Mouse (Mus musculus): ENCODE results near the gene Ctsc. TPM values are rescaled to one million over a fixed set of nuclear protein-coding genes. Genes with fewer than 3 reads are reported as not detected.
"Not testable (repeated sequence)": the region's sequence is repeated elsewhere in the genome, so short reads cannot be mapped to it uniquely, and the experiment has no call there.

Gene Ctsc
- polyA plus RNA-seq, 2 experiments: 14.5 to 60.7 TPM

GRCm38 (mm10) chr7:88244462-88244861, 33.4 kb upstream of the Ctsc start:
- H3K4me3 ChIP-seq (ENCODE audit: insufficient read depth in 1 of 2, low read depth in 2 of 2, low read length in 2 of 2): no peak overlapping the region
- ATAC-seq (ENCODE audit: insufficient read depth): no peak

GRCm38 (mm10) chr7:88250380-88250779, 27.5 kb upstream of the Ctsc start:
- WGBS (ENCODE audit: insufficient replicate concordance): 20% methylated on average over 2 of the region's 2 CpGs
- H3K27ac ChIP-seq; H3K9ac ChIP-seq (replicated peaks); DNase-seq (ENCODE audit: low read depth in 3 of 3, low spot score in 3 of 3); H3K27me3 ChIP-seq (ENCODE audit: control insufficient read depth, insufficient read depth, low read length); H3K36me3 ChIP-seq (replicated peaks; ENCODE audit: control insufficient read depth, insufficient read depth, low read depth); ATAC-seq (ENCODE audit: insufficient read depth); H3K9me3 ChIP-seq (ENCODE audit: control insufficient read depth, low read length); H3K4me3 ChIP-seq (ENCODE audit: insufficient read depth in 1 of 2, low read depth in 2 of 2, low read length in 2 of 2); H3K4me1 ChIP-seq (replicated peaks; ENCODE audit: control insufficient read depth in 2 of 2, insufficient read depth in 2 of 2, low read length in 1 of 2); H3K4me2 ChIP-seq (ENCODE audit: low read depth): not testable (repeated sequence)

More at GRCm38 (mm10) chr7:88244462-88244861, 33.4 kb upstream of the Ctsc start:
- Histone ChIP-seq H3K27me3 (ENCODE audit: control insufficient read depth, insufficient read depth, low read length) (no peaks in the 10 kb centered on the region), H3K27ac (no peak overlapping the region), H3K9ac (replicated peaks) (no peak overlapping the region), H3K4me2 (ENCODE audit: low read depth) (no peak overlapping the region), H3K36me3 (replicated peaks; ENCODE audit: control insufficient read depth, insufficient read depth, low read depth) (no peaks in the 10 kb centered on the region), H3K4me1 (replicated peaks; ENCODE audit: control insufficient read depth in 2 of 2, insufficient read depth in 2 of 2, low read length in 1 of 2) (no peaks in the 10 kb centered on the region), H3K9me3 (ENCODE audit: control insufficient read depth, low read length) (no peaks in the 10 kb centered on the region)
- DNase-seq (ENCODE audit: low read depth in 3 of 3, low spot score in 3 of 3): no peak
- TF ChIP-seq EP300 (IDR thresholded peaks at IDR 0.05; ENCODE audit: low read depth) (no peak), CTCF (IDR thresholded peaks at IDR 0.05; ENCODE audit: low read depth) (no peak)

- no peaks in the 10 kb centered on the region for H3K4me1 ChIP-seq (replicated peaks; ENCODE audit: control insufficient read depth in 2 of 2, insufficient read depth in 2 of 2, low read length in 1 of 2)
- no peak for DNase-seq (ENCODE audit: low read depth in 3 of 3, low spot score in 3 of 3)
- H3K9ac ChIP-seq (replicated peaks): no peak overlapping the region
- 8% methylated on average over 1 of the region's 1 CpGs for WGBS (ENCODE audit: insufficient replicate concordance)
- H3K4me2 ChIP-seq (ENCODE audit: low read depth): no peak overlapping the region
- no peak overlapping the region for H3K4me3 ChIP-seq (ENCODE audit: insufficient read depth in 1 of 2, low read depth in 2 of 2, low read length in 2 of 2)
- no peaks in the 10 kb centered on the region for H3K36me3 ChIP-seq (replicated peaks; ENCODE audit: control insufficient read depth, insufficient read depth, low read depth)
- H3K27ac ChIP-seq: no peak overlapping the region
- no peaks in the 10 kb centered on the region for H3K27me3 ChIP-seq (ENCODE audit: control insufficient read depth, insufficient read depth, low read length)
- ATAC-seq (ENCODE audit: insufficient read depth): no peak
- no peaks in the 10 kb centered on the region for H3K9me3 ChIP-seq (ENCODE audit: control insufficient read depth, low read length)
- TF ChIP-seq CTCF (IDR thresholded peaks at IDR 0.05; ENCODE audit: low read depth) (no peak), EP300 (IDR thresholded peaks at IDR 0.05; ENCODE audit: low read depth) (no peak)
Measured at GRCm38 (mm10) chr7:88251535-88251934, 26.4 kb upstream of the Ctsc start.

- H3K4me1 ChIP-seq (replicated peaks; ENCODE audit: control insufficient read depth in 2 of 2, insufficient read depth in 2 of 2, low read length in 1 of 2): no peaks in the 10 kb centered on the region
- DNase-seq (ENCODE audit: low read depth in 3 of 3, low spot score in 3 of 3) (no peak), ATAC-seq (ENCODE audit: insufficient read depth) (no peak)
- no peaks in the 10 kb centered on the region for H3K36me3 ChIP-seq (replicated peaks; ENCODE audit: control insufficient read depth, insufficient read depth, low read depth)
- no peak overlapping the region for H3K27ac ChIP-seq
- H3K4me2 ChIP-seq (ENCODE audit: low read depth): no peak overlapping the region
- H3K4me3 ChIP-seq (ENCODE audit: insufficient read depth in 1 of 2, low read depth in 2 of 2, low read length in 2 of 2): no peak overlapping the region
- TF ChIP-seq EP300 (IDR thresholded peaks at IDR 0.05; ENCODE audit: low read depth): no peak
- no peak for TF ChIP-seq CTCF (IDR thresholded peaks at IDR 0.05; ENCODE audit: low read depth)
- no peaks in the 10 kb centered on the region for H3K27me3 ChIP-seq (ENCODE audit: control insufficient read depth, insufficient read depth, low read length)
- no peak overlapping the region for H3K9ac ChIP-seq (replicated peaks)
- no peaks in the 10 kb centered on the region for H3K9me3 ChIP-seq (ENCODE audit: control insufficient read depth, low read length)
Measured at GRCm38 (mm10) chr7:88252129-88252528, 25.8 kb upstream of the Ctsc start.

GRCm38 (mm10) chr7:88254884-88255283, 23.0 kb upstream of the Ctsc start:
- Histone ChIP-seq H3K36me3 (replicated peaks; ENCODE audit: control insufficient read depth, insufficient read depth, low read depth) (no peaks in the 10 kb centered on the region), H3K9me3 (ENCODE audit: control insufficient read depth, low read length) (no peaks in the 10 kb centered on the region), H3K27ac (no peak overlapping the region), H3K4me1 (replicated peaks; ENCODE audit: control insufficient read depth in 2 of 2, insufficient read depth in 2 of 2, low read length in 1 of 2) (no peaks in the 10 kb centered on the region), H3K4me2 (ENCODE audit: low read depth) (no peak overlapping the region), H3K4me3 (ENCODE audit: insufficient read depth in 1 of 2, low read depth in 2 of 2, low read length in 2 of 2) (no peak overlapping the region), H3K27me3 (ENCODE audit: control insufficient read depth, insufficient read depth, low read length) (no peaks in the 10 kb centered on the region), H3K9ac (replicated peaks) (no peak overlapping the region)
- TF ChIP-seq CTCF (IDR thresholded peaks at IDR 0.05; ENCODE audit: low read depth) (no peak), EP300 (IDR thresholded peaks at IDR 0.05; ENCODE audit: low read depth) (no peak)
- ATAC-seq (ENCODE audit: insufficient read depth) (no peak), DNase-seq (ENCODE audit: low read depth in 3 of 3, low spot score in 3 of 3) (no peak)
